Mouse (Mus musculus) MEL (cell line): ENCODE measurements at regions not wholly inside any gene's neighbourhood (a gene's known extent, or its start where the extent isn't known, plus 50 kb on each side); places are given as distances from the start of the nearest gene placed in this dataset.

Source experiments
- DNase-seq: peaks from one replicate; pipeline ENCODE4 v3.0.0; 2011; ENCODE audit warnings: low read depth, low spot score
- H3K27ac ChIP-seq: 2 replicates; pipeline ENCODE4 v1.5.1; 2012; ENCODE audit warnings: low read depth, mild to moderate bottlenecking, control low read depth, low read length, moderate library complexity; ENCODE audit not compliant: control insufficient read depth
- H3K27me3 ChIP-seq, 2 experiments: fragments of 150-350 bp in 1 of 2; sonication (generic) in 1 of 2; 2 replicates each; pipeline ENCODE4 v1.6.1; 2012; ENCODE audit warnings: low read length in 2 of 2, mild to moderate bottlenecking in 2 of 2, improper control_type of control experiment in 1 of 2, moderate library complexity in 1 of 2; ENCODE audit not compliant: insufficient read depth in 2 of 2, control insufficient read depth in 1 of 2
- H3K36me3 ChIP-seq, 2 experiments: 2 replicates each; pipeline ENCODE4 v1.6.1; 2012 to 2014; ENCODE audit warnings: low read length in 2 of 2, improper control_type of control experiment in 1 of 2, inconsistent platforms in 1 of 2, mild to moderate bottlenecking in 1 of 2; ENCODE audit not compliant: insufficient read depth in 2 of 2, control insufficient read depth in 1 of 2
- H3K4me1 ChIP-seq, 2 experiments: fragments of 150-350 bp in 1 of 2; sonication (generic) in 1 of 2; 2 replicates each; pipeline ENCODE4 v1.6.1; 2012; ENCODE audit warnings: low read length in 2 of 2, improper control_type of control experiment in 1 of 2, mild to moderate bottlenecking in 1 of 2; ENCODE audit not compliant: insufficient read depth in 2 of 2, control insufficient read depth in 1 of 2
- H3K4me3 ChIP-seq, 2 experiments: fragments of 150-350 bp in 1 of 2; sonication (generic) in 1 of 2; 2 replicates each; pipeline ENCODE4 v1.5.1; 2012; ENCODE audit warnings: low read depth in 2 of 2, low read length in 2 of 2, mild to moderate bottlenecking in 2 of 2, moderate library complexity in 2 of 2, control low read depth in 1 of 2, improper control_type of control experiment in 1 of 2; ENCODE audit not compliant: control insufficient read depth in 1 of 2, insufficient read depth in 1 of 2
- H3K79me2 ChIP-seq: 2 replicates; pipeline ENCODE4 v1.6.1; 2012; ENCODE audit warnings: mild to moderate bottlenecking, low read length, moderate library complexity; ENCODE audit not compliant: control insufficient read depth, poor library complexity, insufficient read depth
- H3K9ac ChIP-seq: 2 replicates; pipeline ENCODE4 v1.6.1; 2012; ENCODE audit warnings: low read depth, mild to moderate bottlenecking, control low read depth, low read length, moderate library complexity; ENCODE audit not compliant: control insufficient read depth, poor library complexity, severe bottlenecking
- H3K9me3 ChIP-seq: fragments of 150-350 bp; sonication (generic); replicated peaks from 2 replicates; pipeline ENCODE4 v1.6.1; 2012; ENCODE audit warnings: mild to moderate bottlenecking, low read length, improper control_type of control experiment, moderate library complexity; ENCODE audit not compliant: insufficient read depth
- BHLHE40 ChIP-seq: IDR thresholded peaks from 2 replicates; pipeline ENCODE4 v1.6.1; 2012; ENCODE audit warnings: low read depth, mild to moderate bottlenecking, inconsistent platforms, low read length, improper control_type of control experiment, borderline replicate concordance
- CHD2 ChIP-seq: IDR thresholded peaks from 2 replicates; pipeline ENCODE4 v1.6.1; 2011; ENCODE audit warnings: low read length, improper control_type of control experiment
- E2F4 ChIP-seq: IDR thresholded peaks from 2 replicates; pipeline ENCODE4 v1.6.1; 2011; ENCODE audit warnings: low read depth, low read length, improper control_type of control experiment, borderline replicate concordance
- EP300 ChIP-seq, 2 experiments: IDR thresholded peaks; 2 replicates each; pipeline ENCODE4 v1.6.1; 2011; ENCODE audit warnings: improper control_type of control experiment in 2 of 2, low read length in 2 of 2, low read depth in 1 of 2, mild to moderate bottlenecking in 1 of 2
- GATA1 ChIP-seq: IDR thresholded peaks from 2 replicates; pipeline ENCODE4 v1.6.1; 2011; ENCODE audit warnings: low read depth, low read length, improper control_type of control experiment
- JUND ChIP-seq: IDR thresholded peaks from 2 replicates; pipeline ENCODE4 v1.6.1; 2011; ENCODE audit warnings: low read depth, mild to moderate bottlenecking, improper control_type of control experiment, low read length
- KAT2A ChIP-seq: conservative IDR thresholded peaks from 2 replicates; pipeline ENCODE4 v1.6.1; 2012; ENCODE audit warnings: low read depth, low read length, improper control_type of control experiment, inconsistent platforms
- MAX ChIP-seq: IDR thresholded peaks from 2 replicates; pipeline ENCODE4 v1.6.1; 2011; ENCODE audit warnings: low read length, improper control_type of control experiment
- MAZ ChIP-seq: IDR thresholded peaks from 2 replicates; pipeline ENCODE4 v1.6.1; 2012; ENCODE audit warnings: low read depth, mild to moderate bottlenecking, inconsistent platforms, low read length, improper control_type of control experiment
- MEF2A ChIP-seq: IDR thresholded peaks from 2 replicates; pipeline ENCODE4 v1.6.1; 2014; ENCODE audit warnings: low read depth, mild to moderate bottlenecking, inconsistent platforms, low read length, improper control_type of control experiment; ENCODE audit not compliant: poor library complexity, insufficient replicate concordance, severe bottlenecking; ENCODE audit errors: extremely low read depth
- MXI1 ChIP-seq: IDR thresholded peaks from 2 replicates; pipeline ENCODE4 v1.6.1; 2011; ENCODE audit warnings: mild to moderate bottlenecking, low read depth, low read length, improper control_type of control experiment
- NELFE ChIP-seq: IDR thresholded peaks from 2 replicates; pipeline ENCODE4 v1.6.1; 2011; ENCODE audit warnings: low read depth, low read length, improper control_type of control experiment
- POLR2A ChIP-seq, 2 experiments: IDR thresholded peaks; 2 replicates each; pipeline ENCODE4 v1.6.1; 2011 to 2012; ENCODE audit warnings: low read length in 2 of 2, mild to moderate bottlenecking in 2 of 2, control low read depth in 1 of 2, improper control_type of control experiment in 1 of 2, low read depth in 1 of 2, moderate library complexity in 1 of 2; ENCODE audit not compliant: control insufficient read depth in 1 of 2, insufficient read depth in 1 of 2, poor library complexity in 1 of 2
- POLR2AphosphoS5 ChIP-seq: IDR thresholded peaks from 2 replicates; pipeline ENCODE4 v1.6.1; 2012; ENCODE audit warnings: low read depth, borderline replicate concordance, mild to moderate bottlenecking, inconsistent platforms, low read length, moderate library complexity, mixed read lengths
- SIN3A ChIP-seq: IDR thresholded peaks from 2 replicates; pipeline ENCODE4 v1.6.1; 2012; ENCODE audit warnings: low read length, improper control_type of control experiment, inconsistent platforms
- SMC3 ChIP-seq: IDR thresholded peaks from 2 replicates; pipeline ENCODE4 v1.6.1; 2011; ENCODE audit warnings: low read depth, low read length, improper control_type of control experiment
- TAL1 ChIP-seq: IDR thresholded peaks from 2 replicates; pipeline ENCODE4 v1.6.1; 2012; ENCODE audit warnings: mild to moderate bottlenecking, inconsistent platforms, low read length, moderate library complexity, mixed read lengths
- TBP ChIP-seq: IDR thresholded peaks from 2 replicates; pipeline ENCODE4 v1.8.0; 2011; ENCODE audit warnings: low read depth, low read length, improper control_type of control experiment
- TCF12 ChIP-seq: IDR thresholded peaks from 2 replicates; pipeline ENCODE4 v1.6.1; 2014; ENCODE audit warnings: low read depth, mild to moderate bottlenecking, inconsistent platforms, low read length, improper control_type of control experiment, moderate library complexity
- UBTF ChIP-seq: IDR thresholded peaks from 2 replicates; pipeline ENCODE4 v1.6.1; 2012; ENCODE audit warnings: low read depth, mild to moderate bottlenecking, inconsistent platforms, low read length, improper control_type of control experiment, moderate library complexity, borderline replicate concordance; ENCODE audit not compliant: insufficient read depth
- ZC3H11A ChIP-seq: IDR thresholded peaks from 2 replicates; pipeline ENCODE4 v1.6.1; 2012; ENCODE audit warnings: low read depth, mild to moderate bottlenecking, inconsistent platforms, low read length, improper control_type of control experiment
- ZMIZ1 ChIP-seq: IDR thresholded peaks from 2 replicates; pipeline ENCODE4 v1.6.1; 2012; ENCODE audit warnings: low read depth, mild to moderate bottlenecking, inconsistent platforms, low read length, improper control_type of control experiment, moderate library complexity

- H3K4me3 ChIP-seq, result no peak overlapping the region
- H3K4me1 ChIP-seq, result no peaks in the 10 kb centered on the region
- H3K36me3 ChIP-seq, result no peaks in the 10 kb centered on the region
- no peak overlapping the region for H3K27ac ChIP-seq
- no peaks in the 10 kb centered on the region for H3K79me2 ChIP-seq
- H3K9me3 ChIP-seq, result no peaks in the 10 kb centered on the region
- no peaks in the 10 kb centered on the region for H3K27me3 ChIP-seq
- TF ChIP-seq MAZ, result no peak
- TF ChIP-seq TCF12, result no peak
- TF ChIP-seq TAL1, result no peak
- TF ChIP-seq POLR2AphosphoS5, result no peak
- no peak for TF ChIP-seq MEF2A
- TF ChIP-seq MAX, result no peak
- TF ChIP-seq CHD2, result no peak
- TF ChIP-seq GATA1, result no peak
- TF ChIP-seq SIN3A, result no peak
- no peak for TF ChIP-seq NELFE
- no peak for TF ChIP-seq ZC3H11A
- no peak for TF ChIP-seq POLR2A (IDR thresholded peaks at IDR 0.05; ENCODE audit: control insufficient read depth in 1 of 2, insufficient read depth in 1 of 2, low read depth in 1 of 2, low read length in 2 of 2, poor library complexity in 1 of 2)
- TF ChIP-seq TBP, result no peak
- TF ChIP-seq ZMIZ1, result no peak
- TF ChIP-seq E2F4, result no peak
- no peak for TF ChIP-seq BHLHE40
- TF ChIP-seq JUND, result no peak
- no peak overlapping the region for H3K9ac ChIP-seq
- DNase-seq, result no peak
These were observed 66.2 kb downstream of the Tfap2c start for GRCm38 (mm10) chr2:172615582-172615981.

- Histone ChIP-seq H3K79me2 (no peaks in the 10 kb centered on the region), H3K27ac (no peak overlapping the region), H3K4me1 (no peaks in the 10 kb centered on the region), H3K27me3 (no peaks in the 10 kb centered on the region), H3K9me3 (no peaks in the 10 kb centered on the region), H3K4me3 (no peak overlapping the region), H3K36me3 (no peaks in the 10 kb centered on the region), H3K9ac (no peak overlapping the region)
- DNase-seq, result no peak
- TF ChIP-seq ZC3H11A (no peak), MEF2A (no peak), TAL1 (no peak), TBP (no peak), NELFE (no peak), POLR2A (IDR thresholded peaks at IDR 0.05; ENCODE audit: control insufficient read depth in 1 of 2, insufficient read depth in 1 of 2, low read depth in 1 of 2, low read length in 2 of 2, poor library complexity in 1 of 2) (no peak), SMC3 (no peak), TCF12 (no peak), KAT2A (no peak), EP300 (IDR thresholded peaks at IDR 0.05; ENCODE audit: low read depth in 1 of 2, low read length in 2 of 2) (no peak), UBTF (no peak), MXI1 (no peak)
These were observed 69.8 kb downstream of the Tfap2c start for GRCm38 (mm10) chr2:172619168-172619567.
